Mouse (Mus musculus) central nervous system, embryonic 18 days (tissue): ENCODE results near the gene Gm49486. TPM values are rescaled to one million over a fixed set of nuclear protein-coding genes. Genes with fewer than 3 reads are reported as not detected.

Experiments used
- polyA plus RNA-seq: library from polyadenylated mRNA; depleted of rRNA; stranded (reverse); fragments of >200 nt; gene quantifications from 2 replicates; pipeline ENCODE4 v1.2.3, GENCODE M21; 2012; rRNA removed

Gene Gm49486
- polyA plus RNA-seq, result 1.9 and 2.0 TPM in 2 replicates

DNA sequence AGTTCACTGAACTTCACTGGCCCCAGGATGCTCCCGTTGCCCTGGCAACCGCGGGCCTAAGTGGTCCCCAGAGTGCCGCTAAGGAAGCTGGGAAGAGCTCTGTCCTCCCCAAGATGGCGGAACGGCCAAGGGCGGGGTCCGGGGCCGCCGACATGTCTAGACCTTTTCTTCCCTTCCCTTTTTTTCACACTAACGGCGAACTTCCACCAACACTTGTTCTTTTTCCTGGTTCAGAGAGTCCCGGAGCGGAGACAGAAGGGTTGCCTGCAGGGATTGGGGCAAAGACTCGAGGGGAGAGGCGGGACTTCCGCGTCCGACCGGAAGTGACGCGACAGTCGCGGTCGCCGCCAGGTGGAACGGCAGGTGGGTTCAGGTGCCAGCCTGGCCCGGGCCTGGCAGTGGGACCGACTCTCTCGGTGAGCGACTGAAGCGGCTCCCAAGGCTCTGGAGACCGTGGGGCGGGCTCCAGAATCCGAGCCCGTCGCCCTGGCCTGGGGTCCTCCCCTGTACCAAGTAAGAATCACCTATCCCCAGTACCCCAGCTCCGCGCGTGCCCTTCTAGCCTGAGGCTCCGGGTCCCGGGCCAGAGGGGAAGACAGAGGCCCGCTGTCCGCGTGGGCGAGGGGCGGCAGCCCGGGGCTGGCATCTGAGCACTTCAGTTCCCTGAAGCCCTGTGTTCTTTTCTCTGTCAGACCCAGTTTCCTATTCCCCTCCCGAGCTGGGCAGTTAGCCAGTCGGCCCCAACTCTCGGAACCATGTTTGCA, at the start of gene Gm49486, which contains the start of gene Pick1:
Gm49486 (plus strand) TSS at position 334 of the 764 bp plus-strand sequence.
Pick1 (plus strand) TSS at position 116 of the 764 bp plus-strand sequence.

DNA sequence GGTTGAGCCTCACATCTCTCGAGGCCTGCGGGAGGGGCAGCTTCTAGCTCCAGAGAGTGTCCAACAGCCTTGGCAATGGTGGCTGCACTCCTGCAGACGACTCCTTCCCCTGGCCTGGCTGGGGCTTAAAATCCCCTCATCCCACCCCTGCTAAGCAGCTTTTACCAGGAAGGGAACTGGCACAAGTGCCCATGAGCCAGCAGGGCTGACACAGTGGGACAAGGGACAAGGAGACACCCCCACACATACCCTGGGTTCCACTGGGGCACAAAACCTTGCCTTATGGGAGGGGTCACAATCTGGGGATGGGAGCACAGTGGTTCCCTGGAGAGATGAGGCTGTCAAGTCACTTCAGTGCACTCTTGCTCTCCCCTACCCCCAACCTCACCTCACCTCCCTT, 25.5 kb downstream of the Gm49486 start, which contains the start of gene Slc16a8:
Slc16a8 (minus strand) TSS at position 101 of the 400 bp plus-strand sequence.

GRCm38 (mm10) chr15:79285399-79285798, 56.2 kb downstream of the Gm49486 start, which contains the start of gene Baiap2l2:
Gene Baiap2l2 (minus strand): TSS chr15:79285537.

Other genes with a start within 250 kb of the Gm49486 start
- gene H1f0, start 200.9 kb upstream of the Gm49486 start, polyA plus RNA-seq, result 142 and 150 TPM in 2 replicates
- 0.23 and 0.38 TPM in 2 replicates for gene Galr3, start 187.5 kb upstream of the Gm49486 start, polyA plus RNA-seq
- 49.4 and 57.3 TPM in 2 replicates for gene Ankrd54, start 166.5 kb upstream of the Gm49486 start, polyA plus RNA-seq
- 154 and 158 TPM in 2 replicates for gene Eif3l, start 154.2 kb upstream of the Gm49486 start, polyA plus RNA-seq
- 27.8 and 34.1 TPM in 2 replicates for gene Micall1, start 120.5 kb upstream of the Gm49486 start, polyA plus RNA-seq
- gene Polr2f, start 88.4 kb upstream of the Gm49486 start, polyA plus RNA-seq, result 200 and 225 TPM in 2 replicates
- 15.0 and 16.4 TPM in 2 replicates for gene 1700088E04Rik, start 88.1 kb upstream of the Gm49486 start, polyA plus RNA-seq
- 15.4 and 21.4 TPM in 2 replicates for gene Sox10, start 64.2 kb upstream of the Gm49486 start, polyA plus RNA-seq
- gene Pick1, start 218 bp upstream of the Gm49486 start, polyA plus RNA-seq, result 112 and 114 TPM in 2 replicates
- 0.23 and 0.49 TPM in 2 replicates for gene Slc16a8, start 25.4 kb downstream of the Gm49486 start, polyA plus RNA-seq
- gene Baiap2l2, start 56.1 kb downstream of the Gm49486 start, polyA plus RNA-seq, result 4.0 and 5.5 TPM in 2 replicates
- 75.7 and 84.5 TPM in 2 replicates for gene Pla2g6, start 99.0 kb downstream of the Gm49486 start, polyA plus RNA-seq
- gene Maff, start 117.2 kb downstream of the Gm49486 start, polyA plus RNA-seq, result 3.0 and 3.8 TPM in 2 replicates
- gene Tmem184b, start 174.2 kb downstream of the Gm49486 start, polyA plus RNA-seq, result 41.0 and 46.1 TPM in 2 replicates
- gene Csnk1e, start 226.2 kb downstream of the Gm49486 start, polyA plus RNA-seq, result 296 and 357 TPM in 2 replicates